Mouse (Mus musculus) liver, adult 2 months (tissue): ENCODE results near the gene Rasd1. TPM values are rescaled to one million over a fixed set of nuclear protein-coding genes. Genes with fewer than 3 reads are reported as not detected.
A peak's percentile ranks its signal among the peaks of the same experiment; 100 is the strongest.

Experiments
- DNase-seq: peaks from one replicate; pipeline ENCODE4 v3.0.0-alpha.2; 2011; ENCODE audit warnings: low read depth, low spot score; ENCODE audit errors: extremely low read depth
- H3K27ac ChIP-seq: fragments of 200-500 bp; replicated peaks from 2 replicates; pipeline ENCODE4 v1.5.1; 2012; ENCODE audit warnings: low read depth, mild to moderate bottlenecking, control low read depth, inconsistent platforms, low read length; ENCODE audit not compliant: insufficient read depth
- H3K27me3 ChIP-seq: fragments of 200-500 bp; 2 replicates; pipeline ENCODE4 v1.6.1; 2012; ENCODE audit warnings: mild to moderate bottlenecking, moderate library complexity, low read length, inconsistent platforms; ENCODE audit not compliant: control insufficient read depth, insufficient read depth
- H3K36me3 ChIP-seq: fragments of 200-500 bp; 2 replicates; pipeline ENCODE4 v1.6.1; 2012; ENCODE audit warnings: low read length, inconsistent platforms; ENCODE audit not compliant: control insufficient read depth, insufficient read depth
- H3K4me1 ChIP-seq: fragments of 200-500 bp; 2 replicates; pipeline ENCODE4 v1.6.1; 2011; ENCODE audit warnings: low read length; ENCODE audit not compliant: control insufficient read depth, insufficient read depth
- H3K4me3 ChIP-seq: fragments of 200-500 bp; 2 replicates; pipeline ENCODE4 v1.5.1; 2011; ENCODE audit warnings: low read depth, mild to moderate bottlenecking, control low read depth, low read length, moderate library complexity; ENCODE audit not compliant: insufficient read depth
- H3K79me2 ChIP-seq: fragments of 200-500 bp; 2 replicates; pipeline ENCODE4 v1.6.1; 2012; ENCODE audit warnings: inconsistent platforms, mild to moderate bottlenecking, low read length, moderate library complexity; ENCODE audit not compliant: control insufficient read depth, insufficient read depth
- H3K9ac ChIP-seq: fragments of 200-500 bp; 2 replicates; pipeline ENCODE4 v1.6.1; 2012; ENCODE audit warnings: low read depth, mild to moderate bottlenecking, control low read depth, inconsistent platforms, low read length
- CTCF ChIP-seq: fragments of 200-500 bp; IDR thresholded peaks from 2 replicates; pipeline ENCODE4 v1.5.1; 2011; ENCODE audit warnings: low read depth, low read length, control low read depth
- POLR2A ChIP-seq: fragments of 200-500 bp; IDR thresholded peaks from 2 replicates; pipeline ENCODE4 v1.6.1; 2011; ENCODE audit warnings: low read length, control low read depth; ENCODE audit not compliant: insufficient read depth; ENCODE audit errors: extremely low read depth
- WGBS: fragments of 180-500 bp; shearing (Covaris S2); methylation state at CpG from one replicate; pipeline ENCODE4 v1.1.7; 2018; 5-methylcytosine and 5-hydroxymethylcytosine counted together
- polyA plus RNA-seq: library from polyadenylated mRNA; depleted of rRNA; stranded (reverse); fragments of >200 nt; gene quantifications from 2 replicates; pipeline ENCODE4 v1.2.3, GENCODE M21; 2012
- total RNA-seq: library from RNA; depleted of rRNA; stranded (reverse); fragments of >200 nt; gene quantifications from 2 replicates; pipeline ENCODE4 v1.2.3, GENCODE M21; 2014

The Rasd1 gene
- total and polyA plus RNA-seq, 2 experiments, result 0.15 to 0.18 TPM

DNA sequence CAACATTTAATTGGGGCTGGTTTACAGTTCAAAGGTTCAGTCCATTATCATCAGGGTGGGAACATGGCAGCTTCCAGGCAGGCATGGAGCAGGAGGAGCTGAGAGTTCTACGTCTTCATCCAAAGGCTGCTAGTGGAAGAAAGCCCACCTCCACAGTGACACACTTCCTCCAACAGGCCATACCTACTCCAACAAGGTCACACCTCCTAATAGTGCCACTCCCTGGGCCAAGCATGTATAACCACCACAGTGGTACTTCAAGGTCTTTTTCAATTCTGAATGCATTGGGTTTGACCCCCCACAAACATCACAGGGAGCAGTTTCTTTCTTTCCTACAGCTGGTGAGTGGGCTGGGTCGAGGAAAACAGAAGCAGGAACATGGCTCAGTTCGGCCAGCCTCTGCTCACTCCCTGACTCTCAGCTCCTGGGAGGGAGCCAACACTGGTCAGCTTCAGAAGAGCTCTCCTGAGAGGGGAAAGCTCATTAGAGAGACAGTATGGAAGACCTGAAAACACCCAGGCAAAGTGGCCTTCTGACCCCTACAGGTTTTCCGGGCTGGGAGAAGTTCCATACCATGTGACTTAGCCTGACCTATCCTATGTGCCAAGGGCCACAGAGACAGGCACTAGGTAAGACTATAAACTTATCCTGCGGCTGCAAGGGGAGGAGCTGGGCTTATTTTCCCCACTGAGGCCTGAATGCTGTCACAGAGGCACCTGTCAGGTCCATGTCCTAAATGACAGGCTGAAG, 36.7 kb upstream of the Rasd1 start:
- Histone ChIP-seq H3K79me2 (peaks cover 43% of the 10 kb centered on the region), H3K27me3 (no peaks in the 10 kb centered on the region), H3K27ac (no peak overlapping the region), H3K9ac (no peak overlapping the region), H3K4me1 (peaks cover 3% of the 10 kb centered on the region; the same call in 1 of the 2 replicates), H3K36me3 (no peaks in the 10 kb centered on the region), H3K4me3 (no peak overlapping the region)
- TF ChIP-seq POLR2A, result no peak
- no peak for TF ChIP-seq CTCF
- 41% methylated on average over 5 of the region's 5 CpGs for WGBS
- DNase-seq, result peak; percentile 57

GRCm38 (mm10) chr11:59994318-59994717, 29.6 kb upstream of the Rasd1 start:
- peaks cover 41% of the 10 kb centered on the region for H3K79me2 ChIP-seq
- no peak for TF ChIP-seq POLR2A
- TF ChIP-seq CTCF, result no peak
- no peak overlapping the region for H3K9ac ChIP-seq
- no peak overlapping the region for H3K27ac ChIP-seq
- WGBS, result 23% methylated on average over 9 of the region's 9 CpGs
- no peaks in the 10 kb centered on the region for H3K36me3 ChIP-seq
- peaks cover 32% of the 10 kb centered on the region for H3K4me1 ChIP-seq
- no peaks in the 10 kb centered on the region for H3K27me3 ChIP-seq
- H3K4me3 ChIP-seq, result no peak overlapping the region
- DNase-seq, result peak; percentile 56

- Histone ChIP-seq H3K9ac (no peak overlapping the region), H3K79me2 (peaks cover 29% of the 10 kb centered on the region), H3K27me3 (no peaks in the 10 kb centered on the region), H3K4me1 (peaks cover 32% of the 10 kb centered on the region), H3K4me3 (no peak overlapping the region), H3K36me3 (no peaks in the 10 kb centered on the region), H3K27ac (no peak overlapping the region)
- no peak for DNase-seq
- 11% methylated on average over 8 of the region's 8 CpGs for WGBS
- no peak for TF ChIP-seq POLR2A
- no peak for TF ChIP-seq CTCF
Measured at GRCm38 (mm10) chr11:59991365-59991764, 26.6 kb upstream of the Rasd1 start.

- Histone ChIP-seq H3K9ac (no peak overlapping the region), H3K27ac (no peak overlapping the region), H3K36me3 (no peaks in the 10 kb centered on the region), H3K4me3 (no peak overlapping the region), H3K4me1 (peaks cover 19% of the 10 kb centered on the region), H3K27me3 (no peaks in the 10 kb centered on the region), H3K79me2 (peaks cover 21% of the 10 kb centered on the region; the same call in 1 of the 2 replicates)
- WGBS, result 44% methylated on average over 1 of the region's 1 CpGs
- TF ChIP-seq CTCF, result no peak
- no peak for TF ChIP-seq POLR2A
- DNase-seq, result peak; percentile 53
Measured at GRCm38 (mm10) chr11:59989406-59989805, 24.7 kb upstream of the Rasd1 start.

GRCm38 (mm10) chr11:59977831-59978230, 13.1 kb upstream of the Rasd1 start:
- no peaks in the 10 kb centered on the region for H3K27me3 ChIP-seq
- H3K4me3 ChIP-seq, result no peak overlapping the region
- 86% methylated on average over 5 of the region's 5 CpGs for WGBS
- peaks cover 5% of the 10 kb centered on the region; the same call in 1 of the 2 replicates for H3K36me3 ChIP-seq
- H3K27ac ChIP-seq, result no peak overlapping the region
- H3K9ac ChIP-seq, result no peak overlapping the region
- H3K79me2 ChIP-seq, result no peaks in the 10 kb centered on the region; the same call in 1 of the 2 replicates
- DNase-seq, result no peak
- H3K4me1 ChIP-seq, result no peaks in the 10 kb centered on the region
- TF ChIP-seq CTCF (no peak), POLR2A (no peak)

GRCm38 (mm10) chr11:59975241-59975640, 10.5 kb upstream of the Rasd1 start:
- Histone ChIP-seq H3K79me2 (no peaks in the 10 kb centered on the region), H3K27ac (no peak overlapping the region), H3K4me3 (no peak overlapping the region), H3K36me3 (no peaks in the 10 kb centered on the region; the same call in 1 of the 2 replicates), H3K9ac (no peak overlapping the region), H3K4me1 (no peaks in the 10 kb centered on the region), H3K27me3 (no peaks in the 10 kb centered on the region)
- WGBS, result 81% methylated on average over 10 of the region's 10 CpGs
- TF ChIP-seq CTCF, result no peak
- TF ChIP-seq POLR2A, result no peak
- DNase-seq, result no peak
